ENCODE assay signal across 24 mouse cellular contexts in the genomic region with DNA sequence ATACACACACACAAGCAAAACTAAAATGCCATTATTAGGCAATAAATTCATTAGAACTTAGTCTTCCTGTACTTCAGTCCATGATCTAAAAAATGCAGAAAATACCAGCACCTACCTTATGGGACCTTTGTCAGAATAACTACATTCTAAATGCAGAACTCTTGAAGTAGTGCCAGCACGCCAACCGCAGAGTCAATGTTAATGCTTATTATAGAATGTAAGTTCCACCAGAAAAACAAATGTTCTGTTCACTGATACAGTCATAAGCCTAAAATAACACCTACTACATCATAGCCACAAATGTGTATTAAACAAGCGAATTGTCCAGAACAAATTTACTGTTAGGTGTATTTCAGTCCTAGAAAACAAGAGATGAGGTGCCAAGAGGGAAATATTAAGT. TPM values are rescaled to one million over a fixed set of nuclear protein-coding genes. Genes with fewer than 3 reads are reported as not detected.
DNase-seq lines count a peak whose midpoint lies in the region; ATAC-seq and TF ChIP-seq lines count a peak whose summit lies in the region.
"Had no signal": no experiment of that assay in that cellular context is flagged by ENCODE, and none has a peak within 500 bp of the region (broad histone marks: within the 10 kb centered on the region; RNA-seq: fewer than 3 reads in every experiment).

No protein-coding gene starts in this region.

- no peaks in the 10 kb centered on the region for H3K27me3 ChIP-seq in liver, postnatal 0 days (ENCODE audit: insufficient read depth, low read length)
- H3K27me3 ChIP-seq: embryonic facial prominence, embryonic 13.5 days; forebrain, embryonic 12.5 days; heart, embryonic 15.5 days had no signal

- no peaks in the 10 kb centered on the region for H3K4me1 ChIP-seq in liver, postnatal 0 days (ENCODE audit: insufficient read depth)
- H3K4me1 ChIP-seq: embryonic facial prominence, embryonic 13.5 days; forebrain, embryonic 12.5 days; heart, embryonic 15.5 days; hindbrain, embryonic 10.5 days had no signal

- ATAC-seq in frontal cortex, adult (ENCODE audit: low TSS enrichment), result peak; percentile 87
- no peak for ATAC-seq in liver, postnatal 0 days
- ATAC-seq: CD4-positive, CD25-positive, alpha-beta regulatory T cell, adult 4 months; forebrain, embryonic 16.5 days had no signal

- no peak for TF ChIP-seq EP300 in liver, postnatal 0 days (IDR thresholded peaks at IDR 0.05; ENCODE audit: low read depth)

- H3K9me3 ChIP-seq in liver, postnatal 0 days (ENCODE audit: low read length), result no peaks in the 10 kb centered on the region
- H3K9me3 ChIP-seq: embryonic facial prominence, embryonic 13.5 days; forebrain, embryonic 12.5 days; G1E; heart, embryonic 15.5 days; hindbrain, embryonic 10.5 days had no signal

- TF ChIP-seq CTCF in layer of hippocampus, adult 2 months (conservative IDR thresholded peaks at IDR 0.05), result no peak
- no peak for TF ChIP-seq CTCF in liver, postnatal 0 days (IDR thresholded peaks at IDR 0.05; ENCODE audit: low read depth)

- no peak overlapping the region for H3K4me2 ChIP-seq in liver, postnatal 0 days (ENCODE audit: low read depth, low read length)
- H3K4me2 ChIP-seq: embryonic facial prominence, embryonic 13.5 days; forebrain, embryonic 12.5 days; heart, embryonic 11.5 days; heart, embryonic 15.5 days; hindbrain, embryonic 14.5 days had no signal

- H3K9ac ChIP-seq in liver, postnatal 0 days (replicated peaks), result no peak overlapping the region
- H3K9ac ChIP-seq: embryonic facial prominence, embryonic 13.5 days; forebrain, embryonic 12.5 days; heart, embryonic 15.5 days; hindbrain, embryonic 14.5 days had no signal

- WGBS in liver, postnatal 0 days (ENCODE audit: insufficient replicate concordance), result 84% methylated on average over 3 of the region's 3 CpGs

- peak overlapping the region; percentile 47 for H3K27ac ChIP-seq in layer of hippocampus, adult 2 months
- H3K27ac ChIP-seq in liver, postnatal 0 days (ENCODE audit: low read depth), result no peak overlapping the region
- H3K27ac ChIP-seq: embryonic facial prominence, embryonic 13.5 days; forebrain, embryonic 12.5 days; heart, adult 2 months; heart, embryonic 15.5 days; hindbrain, embryonic 10.5 days; hindbrain, embryonic 14.5 days had no signal

- H3K4me3 ChIP-seq in layer of hippocampus, adult 2 months, result no peak overlapping the region
- no peak overlapping the region for H3K4me3 ChIP-seq in liver, postnatal 0 days (ENCODE audit: low read depth, low read length)
- H3K4me3 ChIP-seq: embryonic facial prominence, embryonic 13.5 days; forebrain, embryonic 12.5 days; heart, adult 2 months; heart, embryonic 15.5 days; hindbrain, embryonic 10.5 days had no signal

- H3K36me3 ChIP-seq in liver, postnatal 0 days (replicated peaks; ENCODE audit: insufficient read depth, low read length), result no peaks in the 10 kb centered on the region
- H3K36me3 ChIP-seq: heart, embryonic 15.5 days had no signal

- DNase-seq in frontal cortex, postnatal 25 days (ENCODE audit: low spot score in 2 of 2), result no peak
- peak in 1 of 2 experiments; percentile 23 for DNase-seq in layer of hippocampus, adult 2 months (ENCODE audit: low spot score in 2 of 2)
- no peak for DNase-seq in layer of hippocampus, postnatal 36 days
- peak; percentile 59 to 62 for DNase-seq in right cerebral cortex, postnatal 10 days (ENCODE audit: low spot score in 2 of 2)
- DNase-seq in adrenal gland, postnatal 4 days (ENCODE audit: low spot score in 2 of 2), result no peak
- DNase-seq in liver, postnatal 0 days, result no peak
- DNase-seq: adrenal gland, adult 8-10 months; adrenal gland, postnatal 36 days; B cell, adult 2 months; cerebellum, adult 9-11 months; gastrocnemius, postnatal 10 days; heart, adult 2 months had no signal

RNA-seq across cellular contexts. Expression of a gene that starts 23.9 kb away (rescaled TPM):
- 10 to 100 TPM; 96.1 to 99.5 TPM for total RNA-seq in layer of hippocampus, adult 2 months (2021)
- total RNA-seq in layer of hippocampus, postnatal 36 days (2021), result 100 to 1,000 TPM; 101 to 110 TPM
- 10 to 100 TPM; 37.0 to 37.4 TPM for total RNA-seq in adrenal gland, postnatal 4 days (2021)
- polyA plus RNA-seq in liver, postnatal 0 days (2015; fragmentation: Nextera tagmentation; extraction: Ambion mirVana), result 2.5 and 2.6 TPM in 2 replicates

RNA-seq across cellular contexts. Expression of a gene that starts 51.0 kb away (rescaled TPM):
- 10 to 100 TPM; 28.8 to 31.6 TPM for total RNA-seq in layer of hippocampus, adult 2 months (2021)
- total RNA-seq in layer of hippocampus, postnatal 36 days (2021), result 10 to 100 TPM; 21.9 to 22.9 TPM
- 10 to 100 TPM; 58.6 to 59.5 TPM for total RNA-seq in adrenal gland, postnatal 4 days (2021)
- polyA plus RNA-seq in liver, postnatal 0 days (2015; fragmentation: Nextera tagmentation; extraction: Ambion mirVana), result 62.2 and 64.9 TPM in 2 replicates

RNA-seq across cellular contexts. Expression of a gene that starts 59.1 kb away (rescaled TPM):
- total RNA-seq in layer of hippocampus, adult 2 months (2021), result not detected
- not detected for total RNA-seq in layer of hippocampus, postnatal 36 days (2021)
- total RNA-seq in adrenal gland, postnatal 4 days (2021), result under 1 TPM; 0.25 to 0.34 TPM
- 0.75 and 0.86 TPM in 2 replicates for polyA plus RNA-seq in liver, postnatal 0 days (2015; fragmentation: Nextera tagmentation; extraction: Ambion mirVana)
- total RNA-seq: G1E; gastrocnemius, postnatal 4 days; heart, postnatal 25 days had no signal
- polyA plus RNA-seq: CD4-positive, CD25-positive, alpha-beta regulatory T cell, adult 4 months; forebrain, embryonic 12.5 days; forebrain, embryonic 16.5 days; G1E; heart, embryonic 11.5 days; hindbrain, embryonic 14.5 days had no signal

Comparison
In these comparisons a context has a peak if more than half of its experiments do, and no peak if none do; other contexts are left out.
1. DNase-seq: peak in right cerebral cortex, postnatal 10 days (2 of 2); none in frontal cortex, postnatal 25 days (0 of 2), layer of hippocampus, postnatal 36 days (0 of 2), adrenal gland, postnatal 4 days (0 of 2) and liver, postnatal 0 days (single experiment).